Mouse (Mus musculus) cortical plate, adult 2 months (tissue): ENCODE measurements around the gene Kctd13. TPM values are rescaled to one million over a fixed set of nuclear protein-coding genes. Genes with fewer than 3 reads are reported as not detected.

Experiments
- H3K27ac ChIP-seq: fragments of 200-500 bp; 2 replicates; pipeline ENCODE4 v1.5.1; 2012; ENCODE audit warnings: low read length, control low read depth, inconsistent platforms; ENCODE audit not compliant: insufficient read depth
- H3K4me1 ChIP-seq: fragments of 200-500 bp; 2 replicates; pipeline ENCODE4 v1.6.1; 2011; ENCODE audit warnings: low read length; ENCODE audit not compliant: control insufficient read depth, insufficient read depth
- H3K4me3 ChIP-seq: fragments of 200-500 bp; 2 replicates; pipeline ENCODE4 v1.5.1; 2011; ENCODE audit warnings: mild to moderate bottlenecking, low read length, control low read depth; ENCODE audit not compliant: insufficient read depth
- CTCF ChIP-seq: fragments of 200-500 bp; IDR thresholded peaks from 2 replicates; pipeline ENCODE4 v1.5.1; 2011; ENCODE audit warnings: mild to moderate bottlenecking, control low read depth, low read length; ENCODE audit not compliant: insufficient read depth; ENCODE audit errors: extremely low read depth
- POLR2A ChIP-seq: fragments of 200-500 bp; IDR thresholded peaks from 2 replicates; pipeline ENCODE4 v1.6.1; 2011; ENCODE audit warnings: mild to moderate bottlenecking, low read length, control low read depth; ENCODE audit not compliant: insufficient read depth; ENCODE audit errors: extremely low read depth
- polyA plus RNA-seq: library from polyadenylated mRNA; depleted of rRNA; stranded (reverse); fragments of >200 nt; gene quantifications from 2 replicates; pipeline ENCODE4 v1.2.3, GENCODE M21; 2012

Gene Kctd13
- polyA plus RNA-seq, 1 experiment, result 198 TPM

DNA sequence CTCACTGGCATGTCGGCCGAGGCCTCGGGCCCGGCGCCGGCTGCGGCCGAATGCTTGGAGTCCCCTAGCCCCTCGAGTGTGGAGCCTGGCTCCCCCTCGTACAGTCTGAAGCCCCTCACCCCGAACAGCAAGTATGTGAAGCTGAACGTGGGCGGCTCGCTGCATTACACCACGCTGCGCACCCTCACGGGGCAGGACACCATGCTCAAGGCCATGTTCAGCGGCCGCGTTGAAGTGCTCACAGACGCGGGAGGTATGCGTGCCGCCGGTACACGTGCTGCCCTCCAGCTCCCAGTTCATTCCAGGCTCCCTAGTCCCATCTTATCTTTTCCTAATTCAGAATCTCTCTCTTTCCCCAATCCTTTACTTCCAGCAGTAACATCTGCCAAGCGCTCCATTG lies 367 bp downstream of the Kctd13 start:
- TF ChIP-seq CTCF, result no peak
- no peak for TF ChIP-seq POLR2A
- Histone ChIP-seq H3K27ac (peak overlapping the region; percentile 48), H3K4me3 (peak overlapping the region; percentile 93), H3K4me1 (0 out of 2 replicates have a peak, but pooled peaks cover 1% of the 10 kb centered on the region)

DNA sequence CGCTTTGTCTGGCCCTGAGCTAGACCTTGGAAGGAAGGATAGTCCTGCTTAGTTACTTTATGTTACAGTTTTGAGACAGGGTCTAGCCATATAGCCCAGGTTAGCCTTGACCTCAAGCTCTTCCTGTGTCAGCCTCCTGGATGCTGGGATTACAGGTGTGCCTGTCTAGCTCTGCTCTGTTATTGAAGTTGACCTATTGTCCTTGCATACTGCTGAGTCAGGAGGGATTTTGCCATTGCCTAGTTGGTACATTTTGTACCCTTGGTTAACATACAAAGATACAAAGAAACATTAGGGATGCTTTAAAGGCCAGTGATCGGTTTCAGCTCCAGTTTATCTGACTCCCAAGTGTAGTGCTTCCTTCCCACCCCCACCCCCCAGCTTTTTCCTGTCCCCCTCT lies 4.0 kb downstream of the Kctd13 start:
- Histone ChIP-seq H3K27ac (no peak overlapping the region), H3K4me1 (0 out of 2 replicates have a peak, but pooled peaks cover 1% of the 10 kb centered on the region), H3K4me3 (no peak overlapping the region)
- TF ChIP-seq CTCF (no peak), POLR2A (no peak)

DNA sequence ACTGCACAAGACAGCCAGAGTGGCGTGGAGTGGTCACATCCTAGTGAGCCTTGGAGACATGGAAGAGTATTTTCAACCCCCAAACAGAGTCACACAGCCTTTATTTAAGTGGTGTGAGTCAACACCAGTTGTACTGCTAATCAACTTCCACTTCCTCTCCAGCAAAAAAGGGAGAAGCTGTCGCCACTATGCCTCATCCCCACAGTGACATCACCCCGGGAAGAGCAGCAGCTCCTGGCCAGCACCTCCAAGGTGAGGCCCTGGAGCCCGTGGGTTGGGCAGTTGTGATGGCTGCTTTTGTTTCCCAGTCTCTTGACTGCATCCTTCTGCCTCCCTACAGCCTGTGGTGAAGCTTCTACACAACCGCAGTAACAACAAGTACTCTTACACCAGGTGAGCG lies 12.5 kb downstream of the Kctd13 start:
- H3K4me1 ChIP-seq, result no peaks in the 10 kb centered on the region
- TF ChIP-seq POLR2A (no peak), CTCF (no peak)
- H3K4me3 ChIP-seq, result no peak overlapping the region
- H3K27ac ChIP-seq, result peak overlapping the region; percentile 27

DNA sequence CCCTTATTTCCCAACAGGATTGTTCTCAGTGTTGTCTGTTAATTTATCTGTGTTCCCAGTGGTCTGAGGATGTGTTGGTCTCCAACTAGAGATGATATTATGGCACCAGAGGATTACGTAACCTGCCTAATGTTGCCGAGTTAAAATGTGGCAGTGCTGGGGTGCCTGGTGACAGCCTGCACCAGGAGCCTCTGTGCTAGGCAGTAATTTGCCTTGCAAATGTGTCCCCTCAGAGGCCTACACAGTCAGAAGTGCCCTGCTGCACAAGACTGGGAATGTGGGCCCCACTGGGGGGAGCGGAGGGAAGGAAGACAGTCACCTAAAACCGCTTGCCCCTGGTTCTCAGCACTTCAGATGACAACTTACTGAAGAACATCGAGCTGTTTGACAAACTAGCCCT lies 13.1 kb downstream of the Kctd13 start:
- H3K27ac ChIP-seq, result peak overlapping the region; percentile 80

DNA sequence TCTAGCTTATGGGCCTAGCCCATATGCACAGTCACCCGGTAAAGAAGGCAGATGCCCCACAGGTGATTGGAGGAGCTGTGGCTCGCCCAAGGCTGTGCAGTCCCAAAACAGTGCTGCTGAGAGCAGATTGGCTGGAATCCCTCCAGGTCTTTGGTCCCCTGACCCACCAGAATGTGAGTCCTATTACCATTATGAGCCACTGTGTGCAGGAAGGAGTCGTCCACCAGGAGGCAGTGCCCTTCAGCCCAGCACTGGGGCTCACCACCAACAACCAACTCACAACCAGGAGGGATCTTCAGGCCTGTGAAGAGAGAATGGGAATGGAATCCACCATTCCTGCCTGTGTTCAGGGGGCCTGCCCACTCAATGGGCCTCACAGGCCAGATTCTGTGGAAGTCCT lies 17.9 kb downstream of the Kctd13 start:
- Histone ChIP-seq H3K4me1 (no peaks in the 10 kb centered on the region), H3K27ac (no peak overlapping the region), H3K4me3 (no peak overlapping the region)
- TF ChIP-seq POLR2A (no peak), CTCF (peak; percentile 52)

More for the DNA sequence above, 13.1 kb downstream of the Kctd13 start:
- Histone ChIP-seq H3K4me3 (peak overlapping the region; percentile 19; the same call in 1 of the 2 replicates), H3K4me1 (no peaks in the 10 kb centered on the region)
- no peak for TF ChIP-seq POLR2A
- no peak for TF ChIP-seq CTCF

- Histone ChIP-seq H3K4me3 (peak overlapping the region; percentile 66), H3K4me1 (peaks cover 2% of the 10 kb centered on the region), H3K27ac (peak overlapping the region; percentile 89)
- TF ChIP-seq CTCF (no peak), POLR2A (no peak)
Observed at GRCm38 (mm10) chr7:126948626-126949025, 19.9 kb downstream of the Kctd13 start.

DNA sequence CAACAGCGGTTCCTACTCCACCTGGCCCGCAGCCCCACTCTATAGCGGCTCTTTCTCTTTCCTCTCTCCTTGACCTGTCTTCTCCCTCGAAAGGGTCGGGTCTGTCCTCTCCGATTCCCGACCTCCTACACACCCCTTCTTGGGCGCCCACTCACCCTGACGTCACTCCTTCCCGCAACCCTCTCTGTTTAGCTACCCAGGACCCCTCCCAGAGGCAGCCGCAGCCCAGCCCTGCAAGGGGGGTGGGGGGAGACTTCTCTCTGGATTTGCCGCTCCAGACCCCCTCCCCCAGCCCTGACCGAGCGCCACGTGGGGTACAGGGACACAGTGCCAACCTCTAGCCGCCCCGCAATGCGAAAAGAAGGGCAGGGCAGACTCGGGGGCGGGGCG lies 20.7 kb downstream of the Kctd13 start, which contains the start of gene Asphd1:
Asphd1 (minus strand) TSS at position 180 of the 390 bp plus-strand sequence.
- Histone ChIP-seq H3K27ac (peak within 1 kb of the TSS; percentile 89), H3K4me3 (peak within 1 kb of the TSS; percentile 66), H3K4me1 (peaks cover 2% of the 10 kb centered on the region)
- TF ChIP-seq CTCF (no peak), POLR2A (0 out of 2 replicates have a peak, but pooled peaks have one; percentile 31)

GRCm38 (mm10) chr7:126949793-126950646 lies 21.3 kb downstream of the Kctd13 start, which contains the start of gene Sez6l2:
Gene Sez6l2, plus strand, starts transcription at chr7:126950563.
- H3K4me3 ChIP-seq, result peak within 1 kb of the TSS; percentile 66
- peak within 1 kb of the TSS; percentile 89 for H3K27ac ChIP-seq
- peaks cover 2% of the 10 kb centered on the region for H3K4me1 ChIP-seq
- TF ChIP-seq CTCF, result no peak
- TF ChIP-seq POLR2A, result peak; percentile 94

DNA sequence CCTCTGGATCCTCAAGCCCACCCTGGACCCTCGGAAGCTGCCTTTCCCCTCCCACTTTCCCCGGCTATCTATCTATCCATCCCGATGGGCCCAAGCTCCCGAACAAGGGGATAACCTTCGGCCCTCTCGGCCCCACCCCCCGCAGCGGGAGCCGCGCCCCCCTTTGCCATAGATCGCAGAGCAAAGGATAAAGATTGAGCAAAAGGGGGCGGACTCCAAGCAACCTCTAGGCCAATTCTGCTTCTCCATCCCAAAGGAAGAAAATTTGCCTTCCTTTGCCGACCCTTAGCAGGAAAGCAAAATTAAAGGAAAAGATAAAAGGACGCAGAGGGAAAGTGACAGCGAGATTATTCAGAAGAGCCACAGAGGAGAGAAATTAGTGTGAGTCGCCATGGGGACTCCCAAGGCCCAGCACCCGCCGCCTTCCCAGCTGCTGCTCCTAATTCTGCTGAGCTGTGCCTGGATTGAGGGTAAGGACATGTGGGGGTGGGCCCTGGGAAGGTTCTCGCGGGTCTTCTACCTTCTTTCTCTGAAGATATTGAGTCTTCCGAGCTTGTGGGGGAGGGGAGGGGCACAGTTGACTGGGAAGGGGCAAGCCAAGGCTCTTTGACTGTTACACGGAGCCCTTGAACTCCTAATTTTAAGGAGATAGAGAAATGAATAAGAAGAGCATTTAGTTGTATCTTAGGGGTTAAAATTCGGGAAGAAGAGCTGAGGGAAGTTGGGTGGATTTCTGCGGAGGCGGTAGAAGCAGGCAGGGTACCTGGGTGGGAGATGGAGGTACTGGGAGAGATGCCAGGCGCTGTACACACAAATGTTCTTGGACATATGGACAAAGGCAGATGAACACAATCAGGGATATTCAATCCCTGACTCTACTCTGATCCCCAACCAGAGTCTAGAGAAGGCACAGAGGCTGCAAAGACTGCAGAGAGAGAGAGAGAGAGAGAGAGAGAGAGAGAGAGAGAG lies 22.3 kb downstream of the Kctd13 start:
- Histone ChIP-seq H3K4me3 (peak overlapping the region; percentile 66), H3K27ac (peak overlapping the region; percentile 56), H3K4me1 (peaks cover 2% of the 10 kb centered on the region)
- TF ChIP-seq POLR2A, result 0 out of 2 replicates have a peak, but pooled peaks have one; percentile 12
- TF ChIP-seq CTCF, result no peak
